Mouse (Mus musculus) kidney, embryonic 15.5 days (tissue): ENCODE data around the gene Map1s. TPM values are rescaled to one million over a fixed set of nuclear protein-coding genes. Genes with fewer than 3 reads are reported as not detected.

ENCODE experiments used
- ATAC-seq: fragments of 200-750 bp; cut with Nextera tagmentation; replicated peaks from 2 replicates; pipeline ENCODE4 v1.8.0; 2017; ENCODE audit warnings: moderate TSS enrichment; ENCODE audit not compliant: low FRiP score
- H3K27ac ChIP-seq: fragments of 300-500 bp; sonication (generic); 2 replicates; pipeline ENCODE4 v1.5.1; 2015; ENCODE audit warnings: mild to moderate bottlenecking, inconsistent platforms
- H3K27me3 ChIP-seq: fragments of 300-500 bp; sonication (generic); 2 replicates; pipeline ENCODE4 v1.6.1; 2015; ENCODE audit warnings: inconsistent platforms
- H3K36me3 ChIP-seq: fragments of 300-500 bp; sonication (generic); 2 replicates; pipeline ENCODE4 v1.6.1; 2015; ENCODE audit warnings: inconsistent platforms
- H3K4me1 ChIP-seq: fragments of 300-500 bp; sonication (generic); 2 replicates; pipeline ENCODE4 v1.6.1; 2015; ENCODE audit warnings: inconsistent platforms
- H3K4me2 ChIP-seq: fragments of 300-500 bp; sonication (generic); 2 replicates; pipeline ENCODE4 v1.6.1; 2015; ENCODE audit warnings: moderate library complexity, mild to moderate bottlenecking, inconsistent platforms
- H3K4me3 ChIP-seq: fragments of 300-500 bp; sonication (generic); replicated peaks from 2 replicates; pipeline ENCODE4 v1.5.1; 2015; ENCODE audit warnings: mild to moderate bottlenecking, inconsistent platforms
- H3K9ac ChIP-seq: fragments of 300-500 bp; sonication (generic); 2 replicates; pipeline ENCODE4 v1.6.1; 2015; ENCODE audit warnings: mild to moderate bottlenecking, inconsistent platforms
- H3K9me3 ChIP-seq: fragments of 300-500 bp; sonication (generic); replicated peaks from 2 replicates; pipeline ENCODE4 v1.6.1; 2016; ENCODE audit warnings: inconsistent platforms
- WGBS: fragments of 180-500 bp; shearing (Covaris S2); methylation state at CpG from one replicate; pipeline ENCODE4 v1.1.7; 2015; ENCODE audit warnings: mixed read lengths; 5-methylcytosine and 5-hydroxymethylcytosine counted together
- polyA plus RNA-seq: library from polyadenylated mRNA; unstranded; fragments of >200 nt; fragmentation: Nextera tagmentation; extraction: Ambion mirVana; gene quantifications from 2 replicates; pipeline ENCODE4 v1.2.1, GENCODE M21; 2015

Gene Map1s
- polyA plus RNA-seq, 1 experiment from 2014 or later: 58.9 TPM

DNA sequence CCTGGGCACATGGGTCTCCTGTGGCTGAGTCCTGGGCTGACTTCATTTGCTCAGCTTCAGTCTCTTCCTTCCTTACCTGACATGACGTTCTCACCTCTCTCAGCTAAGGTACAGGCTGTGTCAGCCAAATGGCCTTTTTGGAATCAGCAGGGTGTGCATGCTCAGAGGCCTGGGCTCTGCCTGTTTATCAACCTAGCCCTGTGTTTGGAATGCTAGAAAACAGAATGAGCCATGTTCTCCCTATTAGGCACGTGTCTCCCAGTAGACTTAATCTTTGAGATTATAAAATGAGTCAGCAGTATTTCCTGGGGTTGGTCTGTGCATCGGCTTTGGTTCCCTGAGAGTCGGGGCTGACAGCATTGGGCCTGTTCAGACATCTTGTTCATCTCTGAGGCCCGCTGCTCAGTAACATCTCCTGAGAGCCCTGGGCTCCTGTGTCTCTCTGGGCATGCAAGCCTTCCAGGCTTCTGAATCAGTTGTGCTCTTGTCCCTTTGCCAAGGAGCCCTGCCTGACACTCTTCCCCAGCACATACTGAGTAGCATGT is 23.1 kb downstream of the Map1s start:
- no peak overlapping the region for H3K9ac ChIP-seq
- 83% methylated on average over 5 of the region's 5 CpGs for WGBS
- no peak for ATAC-seq
- H3K4me2 ChIP-seq: no peak overlapping the region
- H3K27ac ChIP-seq: no peak overlapping the region
- no peaks in the 10 kb centered on the region for H3K4me1 ChIP-seq
- H3K27me3 ChIP-seq: no peaks in the 10 kb centered on the region
- no peaks in the 10 kb centered on the region for H3K36me3 ChIP-seq
- H3K4me3 ChIP-seq: no peak overlapping the region
- H3K9me3 ChIP-seq: no peaks in the 10 kb centered on the region

GRCm38 (mm10) chr8:70931731-70932130 is 26.0 kb downstream of the Map1s start:
- Histone ChIP-seq H3K4me1 (no peaks in the 10 kb centered on the region), H3K9ac (no peak overlapping the region), H3K4me3 (no peak overlapping the region), H3K27ac (no peak overlapping the region), H3K27me3 (no peaks in the 10 kb centered on the region), H3K4me2 (no peak overlapping the region), H3K9me3 (no peaks in the 10 kb centered on the region), H3K36me3 (no peaks in the 10 kb centered on the region)
- no peak for ATAC-seq
- WGBS: 93% methylated on average over 11 of the region's 11 CpGs

- Histone ChIP-seq H3K9me3 (no peaks in the 10 kb centered on the region), H3K36me3 (no peaks in the 10 kb centered on the region), H3K27me3 (no peaks in the 10 kb centered on the region), H3K4me3 (no peak overlapping the region), H3K4me2 (no peak overlapping the region), H3K4me1 (no peaks in the 10 kb centered on the region), H3K9ac (no peak overlapping the region), H3K27ac (no peak overlapping the region)
- no peak for ATAC-seq
- 83% methylated on average over 4 of the region's 4 CpGs for WGBS
These were observed 27.3 kb downstream of the Map1s start for GRCm38 (mm10) chr8:70933036-70933435.

GRCm38 (mm10) chr8:70934786-70935185 is 29.1 kb downstream of the Map1s start:
- H3K4me1 ChIP-seq: no peaks in the 10 kb centered on the region
- no peak overlapping the region for H3K9ac ChIP-seq
- H3K27ac ChIP-seq: no peak overlapping the region
- 51% methylated on average over 7 of the region's 7 CpGs for WGBS
- H3K27me3 ChIP-seq: no peaks in the 10 kb centered on the region
- ATAC-seq: no peak
- H3K4me2 ChIP-seq: no peak overlapping the region
- H3K36me3 ChIP-seq: no peaks in the 10 kb centered on the region
- H3K9me3 ChIP-seq: no peaks in the 10 kb centered on the region
- no peak overlapping the region for H3K4me3 ChIP-seq

DNA sequence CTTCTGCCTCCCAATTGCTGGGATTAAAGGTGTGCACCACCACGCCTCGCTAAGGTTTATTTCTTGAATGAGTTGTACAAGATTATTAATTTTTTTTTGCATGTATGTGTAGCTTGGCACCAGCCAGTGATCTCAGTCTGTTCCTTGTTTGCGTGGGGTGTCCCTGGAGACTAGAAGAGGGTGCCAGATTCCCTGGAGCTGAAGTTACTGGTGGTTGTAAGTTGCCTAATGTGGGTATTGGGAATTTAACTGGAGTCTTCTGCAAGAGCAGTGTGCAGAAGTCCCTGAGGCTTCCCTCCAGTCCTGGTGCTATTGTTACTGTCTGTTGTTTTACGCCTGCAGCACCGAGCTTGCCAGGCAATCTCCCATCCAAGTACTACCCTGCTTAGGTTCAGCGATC is 31.5 kb downstream of the Map1s start:
- 82% methylated on average over 6 of the region's 6 CpGs for WGBS
- no peaks in the 10 kb centered on the region for H3K36me3 ChIP-seq
- no peaks in the 10 kb centered on the region for H3K27me3 ChIP-seq
- no peak overlapping the region for H3K4me3 ChIP-seq
- no peak overlapping the region for H3K4me2 ChIP-seq
- H3K9me3 ChIP-seq: no peaks in the 10 kb centered on the region
- H3K27ac ChIP-seq: no peak overlapping the region
- H3K4me1 ChIP-seq: no peaks in the 10 kb centered on the region
- no peak for ATAC-seq
- H3K9ac ChIP-seq: no peak overlapping the region

- WGBS: 64% methylated on average over 2 of the region's 2 CpGs
These were observed 35.7 kb downstream of the Map1s start for GRCm38 (mm10) chr8:70941478-70941877.

GRCm38 (mm10) chr8:70943187-70943586 is 37.5 kb downstream of the Map1s start:
- H3K36me3 ChIP-seq: no peaks in the 10 kb centered on the region
- ATAC-seq: no peak
- H3K4me1 ChIP-seq: no peaks in the 10 kb centered on the region
- WGBS: 34% methylated on average over 1 of the region's 1 CpGs
- no peak overlapping the region for H3K4me3 ChIP-seq
- 0 out of 2 replicates have a peak, but pooled peaks cover 5% of the 10 kb centered on the region for H3K27me3 ChIP-seq
- H3K9ac ChIP-seq: no peak overlapping the region
- no peaks in the 10 kb centered on the region for H3K9me3 ChIP-seq
- H3K4me2 ChIP-seq: no peak overlapping the region
- H3K27ac ChIP-seq: no peak overlapping the region

More at GRCm38 (mm10) chr8:70941478-70941877, 35.7 kb downstream of the Map1s start:
- Histone ChIP-seq H3K36me3 (no peaks in the 10 kb centered on the region), H3K27ac (no peak overlapping the region), H3K4me2 (no peak overlapping the region), H3K9me3 (no peaks in the 10 kb centered on the region), H3K4me3 (no peak overlapping the region), H3K9ac (no peak overlapping the region), H3K27me3 (no peaks in the 10 kb centered on the region), H3K4me1 (no peaks in the 10 kb centered on the region)
- no peak for ATAC-seq

DNA sequence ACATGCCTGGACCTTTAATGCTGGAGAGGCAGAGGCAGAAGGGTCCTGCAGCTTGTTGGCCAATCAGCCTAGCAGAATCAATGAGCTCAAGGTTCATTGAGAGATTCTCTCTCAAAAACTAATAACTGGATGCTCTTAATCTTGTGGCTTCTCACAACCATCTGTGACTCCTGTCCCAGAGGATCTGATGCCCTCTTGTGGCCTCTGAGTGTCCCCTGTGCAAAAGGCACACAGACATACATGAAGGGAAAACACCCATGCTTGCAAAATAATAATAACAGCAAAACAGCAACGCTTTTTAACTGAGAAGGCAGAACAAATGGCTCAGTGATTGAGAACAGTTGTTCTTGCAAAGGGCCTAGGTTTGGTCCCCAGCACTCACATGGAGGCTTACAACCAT is 44.1 kb downstream of the Map1s start:
- no peak overlapping the region for H3K27ac ChIP-seq
- ATAC-seq: no peak
- H3K4me1 ChIP-seq: no peaks in the 10 kb centered on the region
- no peak overlapping the region for H3K4me2 ChIP-seq
- no peaks in the 10 kb centered on the region for H3K9me3 ChIP-seq
- no peak overlapping the region for H3K4me3 ChIP-seq
- 67% methylated on average over 1 of the region's 1 CpGs for WGBS
- no peaks in the 10 kb centered on the region for H3K36me3 ChIP-seq
- H3K9ac ChIP-seq: no peak overlapping the region
- H3K27me3 ChIP-seq: 0 out of 2 replicates have a peak, but pooled peaks cover 5% of the 10 kb centered on the region

DNA sequence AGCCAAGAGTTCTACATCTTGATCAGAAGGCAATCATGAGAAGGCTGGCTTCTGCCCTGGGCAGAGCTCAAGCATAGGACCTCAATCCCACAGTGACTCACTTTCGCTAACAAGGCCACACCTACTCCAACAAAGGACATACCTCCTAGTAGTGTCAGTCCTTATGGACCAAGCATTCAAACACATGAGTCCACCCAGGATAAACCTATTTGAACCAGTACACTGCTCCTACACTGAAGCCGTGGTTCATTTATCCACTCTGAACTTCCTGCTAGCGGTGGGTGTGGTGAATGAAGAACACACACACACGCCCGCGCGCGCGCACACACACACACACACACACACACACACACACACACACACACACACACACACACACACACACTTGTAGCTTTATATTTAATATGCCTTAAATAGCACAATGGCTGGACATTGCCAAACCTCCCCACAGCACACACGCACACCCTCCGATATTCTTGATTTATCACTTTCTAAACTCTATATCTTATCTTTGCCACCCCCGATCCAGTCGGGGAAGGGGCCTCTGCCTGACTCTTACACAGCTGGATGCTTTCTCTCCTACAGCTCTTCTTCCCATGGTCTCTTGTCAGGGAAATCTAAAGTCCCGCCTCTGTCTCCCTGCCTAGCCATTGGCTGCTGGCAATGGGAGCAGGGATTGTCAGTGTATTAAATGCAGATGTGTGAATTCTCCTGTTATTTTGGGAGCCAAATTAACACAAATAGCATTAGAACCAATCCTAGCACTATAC is 55.2 kb downstream of the Map1s start:
- Histone ChIP-seq H3K4me1 (no peaks in the 10 kb centered on the region), H3K9ac (no peak overlapping the region), H3K9me3 (no peaks in the 10 kb centered on the region), H3K27me3 (no peaks in the 10 kb centered on the region), H3K36me3 (no peaks in the 10 kb centered on the region), H3K27ac (no peak overlapping the region), H3K4me2 (no peak overlapping the region), H3K4me3 (no peak overlapping the region)
- 71% methylated on average over 14 of the region's 14 CpGs for WGBS
- 0 out of 2 replicates have a peak, but pooled peaks have one; percentile 18 for ATAC-seq

- Histone ChIP-seq H3K36me3 (no peaks in the 10 kb centered on the region), H3K9ac (no peak overlapping the region), H3K9me3 (no peaks in the 10 kb centered on the region), H3K27ac (no peak overlapping the region), H3K4me3 (no peak overlapping the region), H3K27me3 (no peaks in the 10 kb centered on the region), H3K4me1 (no peaks in the 10 kb centered on the region), H3K4me2 (no peak overlapping the region)
- 0 out of 2 replicates have a peak, but pooled peaks have one; percentile 36 for ATAC-seq
- 3% methylated on average over 3 of the region's 3 CpGs for WGBS
These were observed 58.4 kb downstream of the Map1s start for GRCm38 (mm10) chr8:70964159-70964558.

- Histone ChIP-seq H3K9me3 (no peaks in the 10 kb centered on the region), H3K27ac (no peak overlapping the region), H3K36me3 (no peaks in the 10 kb centered on the region), H3K4me1 (no peaks in the 10 kb centered on the region), H3K4me2 (no peak overlapping the region), H3K27me3 (no peaks in the 10 kb centered on the region), H3K4me3 (no peak overlapping the region), H3K9ac (no peak overlapping the region)
- ATAC-seq: no peak
These were observed 59.1 kb downstream of the Map1s start for GRCm38 (mm10) chr8:70964861-70965260.
